Mouse (Mus musculus) gastrocnemius, adult 2 months (tissue): ENCODE results near the gene Cyp4f14. TPM values are rescaled to one million over a fixed set of nuclear protein-coding genes. Genes with fewer than 3 reads are reported as not detected.

Experiments
- DNase-seq: peaks from one replicate; pipeline ENCODE4 v3.0.0; 2022
- H3K27ac ChIP-seq: fragments of 200-600 bp; 2 replicates; pipeline ENCODE4 v1.8.1; 2022; ENCODE audit warnings: mild to moderate bottlenecking
- H3K4me3 ChIP-seq: fragments of 200-600 bp; 2 replicates; pipeline ENCODE4 v1.8.1; 2022; ENCODE audit warnings: mild to moderate bottlenecking, moderate library complexity
- CTCF ChIP-seq: fragments of 200-600 bp; IDR thresholded peaks from 2 replicates; pipeline ENCODE4 v1.8.1; 2022; ENCODE audit warnings: antibody characterized with exemption, mild to moderate bottlenecking, moderate library complexity
- intact Hi-C: fragments of 180-260 bp; cut with DNase I; formaldehyde crosslinking; loops from one replicate; pipeline ENCODE4 v1.15.1; 2025
- total RNA-seq, 2 experiments: library from RNA; stranded (reverse); gene quantifications; 2 replicates each; pipeline ENCODE4 v1.2.3; 2021

The Cyp4f14 gene
- total RNA-seq, 2 experiments from 2014 or later: 0.17 TPM; not detected in 1

- no peak for TF ChIP-seq CTCF
- peak; percentile 83 for DNase-seq
- Histone ChIP-seq H3K27ac (peak overlapping the region; percentile 79), H3K4me3 (peak overlapping the region; percentile 75)
- intact Hi-C loops: no loop called here
These were observed 7.6 kb upstream of the Cyp4f14 start for GRCm38 (mm10) chr17:32924658-32925312.

- intact Hi-C loops: no loop called here
- H3K4me3 ChIP-seq: no peak overlapping the region
- no peak for TF ChIP-seq CTCF
- no peak for DNase-seq
- H3K27ac ChIP-seq: no peak overlapping the region
These were observed 6.5 kb upstream of the Cyp4f14 start for GRCm38 (mm10) chr17:32923681-32924080.

- H3K27ac ChIP-seq: no peak overlapping the region
- no peak for DNase-seq
- intact Hi-C loops: no loop called here
- TF ChIP-seq CTCF: no peak
- H3K4me3 ChIP-seq: no peak overlapping the region
These were observed 2.0 kb upstream of the Cyp4f14 start for GRCm38 (mm10) chr17:32919123-32919522.

GRCm38 (mm10) chr17:32916075-32916474 is 1.1 kb downstream of the Cyp4f14 start:
- no peak for DNase-seq
- no peak for TF ChIP-seq CTCF
- intact Hi-C loops: no loop called here
- Histone ChIP-seq H3K4me3 (no peak overlapping the region), H3K27ac (no peak overlapping the region)

GRCm38 (mm10) chr17:32906172-32906571 is 11.0 kb downstream of the Cyp4f14 start:
- no peak for DNase-seq
- Histone ChIP-seq H3K27ac (no peak overlapping the region), H3K4me3 (no peak overlapping the region)
- intact Hi-C loops: no loop called here
- TF ChIP-seq CTCF: no peak

GRCm38 (mm10) chr17:32905239-32905638 is 11.9 kb downstream of the Cyp4f14 start:
- Histone ChIP-seq H3K4me3 (peak overlapping the region; percentile 26; the same call in 1 of the 2 replicates), H3K27ac (no peak overlapping the region)
- TF ChIP-seq CTCF: peak; percentile 62
- DNase-seq: peak; percentile 57
- intact Hi-C loops: no loop called here

- Histone ChIP-seq H3K4me3 (no peak overlapping the region), H3K27ac (no peak overlapping the region)
- peak; percentile 42 for TF ChIP-seq CTCF
- DNase-seq: no peak
- intact Hi-C loops: no loop called here
These were observed 12.7 kb downstream of the Cyp4f14 start for GRCm38 (mm10) chr17:32904414-32904813.

GRCm38 (mm10) chr17:32901751-32902525 is 15.2 kb downstream of the Cyp4f14 start:
- Histone ChIP-seq H3K4me3 (no peak overlapping the region), H3K27ac (no peak overlapping the region)
- intact Hi-C loops: no loop called here
- no peak for TF ChIP-seq CTCF
- no peak for DNase-seq

GRCm38 (mm10) chr17:32895421-32895820 is 21.7 kb downstream of the Cyp4f14 start:
- intact Hi-C loops: no loop called here
- H3K27ac ChIP-seq: no peak overlapping the region
- no peak for DNase-seq
- no peak overlapping the region for H3K4me3 ChIP-seq
- no peak for TF ChIP-seq CTCF

GRCm38 (mm10) chr17:32893901-32894300 is 23.2 kb downstream of the Cyp4f14 start:
- intact Hi-C loops: loop anchor here (5.0 kb wide), 2 partner anchors 73 to 122 kb away; partner anchors contain the start of gene Zfp472

GRCm38 (mm10) chr17:32891239-32892180 is 25.6 kb downstream of the Cyp4f14 start, which contains the start of gene Zfp870:
TSS of gene Zfp870 (minus strand) at chr17:32891642.
- H3K27ac ChIP-seq: peak within 1 kb of the TSS; percentile 94
- peak; percentile 37; the same call in 1 of the 2 replicates for TF ChIP-seq CTCF
- peak within 1 kb of the TSS; percentile 92 for H3K4me3 ChIP-seq
- intact Hi-C loops: loop anchor here (2.0 to 5.0 kb wide), 3 partner anchors 55 to 119 kb away; partner anchors contain the start of genes Cyp4f13 and Zfp472
- DNase-seq: peak; percentile 93

More at GRCm38 (mm10) chr17:32893901-32894300, 23.2 kb downstream of the Cyp4f14 start:
- no peak overlapping the region for H3K27ac ChIP-seq
- H3K4me3 ChIP-seq: no peak overlapping the region
- no peak for DNase-seq
- TF ChIP-seq CTCF: no peak

- intact Hi-C loops: loop anchor here (2.0 to 5.0 kb wide), 3 partner anchors 56 to 119 kb away; partner anchors contain the start of genes Cyp4f13 and Zfp472
- Histone ChIP-seq H3K27ac (peak overlapping the region; percentile 94), H3K4me3 (peak overlapping the region; percentile 92)
- no peak for TF ChIP-seq CTCF
- DNase-seq: no peak
These were observed 26.3 kb downstream of the Cyp4f14 start for GRCm38 (mm10) chr17:32890852-32891238.
